Mouse (Mus musculus): ENCODE results near the gene Kdm6a.

DNA sequence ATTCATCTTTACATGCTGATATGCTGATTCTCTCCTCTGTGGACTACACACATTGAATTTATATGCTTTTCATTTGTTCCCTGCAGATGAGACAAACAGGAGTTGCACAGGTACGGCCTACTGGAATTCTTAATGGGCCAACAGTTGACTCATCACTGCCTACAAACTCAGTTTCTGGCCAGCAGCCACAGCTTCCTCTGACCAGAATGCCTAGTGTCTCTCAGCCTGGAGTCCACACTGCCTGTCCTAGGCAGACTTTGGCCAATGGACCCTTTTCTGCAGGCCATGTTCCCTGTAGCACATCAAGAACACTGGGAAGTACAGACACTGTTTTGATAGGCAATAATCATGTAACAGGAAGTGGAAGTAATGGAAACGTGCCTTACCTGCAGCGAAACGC is 88.2 kb downstream of the Kdm6a start:
- TF ChIP-seq CTCF (IDR thresholded peaks at IDR 0.05; ENCODE audit: low read depth) = no peak
- no peak for TF ChIP-seq EP300 (optimal IDR thresholded peaks at IDR 0.05)

Measured in stomach, postnatal 0 days (tissue).